In genomic region chr1:160044237-160045021, GRCm38 (mm10) we compare ENCODE assay signal across 8 mouse cellular contexts. TPM values are rescaled to one million over a fixed set of nuclear protein-coding genes. Genes with fewer than 3 reads are reported as not detected.
A peak's percentile ranks its signal among the peaks of the same experiment; 100 is the strongest.
DNase-seq lines count a peak whose midpoint lies in the region; ATAC-seq and TF ChIP-seq lines count a peak whose summit lies in the region.

Gene 4930523C07Rik (plus strand): TSS chr1:160044382.

- peak; percentile 80 for DNase-seq in adrenal gland, postnatal 25 days
- DNase-seq in lung, postnatal 36 days: peak; percentile 93
- DNase-seq in ovary, postnatal 36 days (ENCODE audit: low spot score): peak; percentile 80
- DNase-seq in urinary bladder, postnatal 10 days (ENCODE audit: low spot score): peak; percentile 25

- H3K27ac ChIP-seq in ES-Bruce4 (ENCODE audit: insufficient read depth, low read length): no peak within 1 kb of the TSS
- no peak within 1 kb of the TSS for H3K27ac ChIP-seq in embryonic fibroblast, embryonic 13.5 days (ENCODE audit: insufficient read depth, low read length)
- peak within 1 kb of the TSS; percentile 57 for H3K27ac ChIP-seq in heart, embryonic 13.5 days (replicated peaks)
- peak within 1 kb of the TSS; percentile 71 for H3K27ac ChIP-seq in kidney, embryonic 16.5 days (ENCODE audit: low read length)

- H3K27me3 ChIP-seq in ES-Bruce4 (ENCODE audit: control insufficient read depth, insufficient read depth, low read length, poor library complexity, severe bottlenecking): no peaks in the 10 kb centered on the region
- no peaks in the 10 kb centered on the region for H3K27me3 ChIP-seq in heart, embryonic 13.5 days (replicated peaks)
- no peaks in the 10 kb centered on the region for H3K27me3 ChIP-seq in kidney, embryonic 16.5 days (ENCODE audit: insufficient read depth, low read length)

- no peak for TF ChIP-seq POLR2A in ES-Bruce4 (IDR thresholded peaks at IDR 0.05; ENCODE audit: insufficient read depth, low read length)
- TF ChIP-seq POLR2A in embryonic fibroblast, embryonic 13.5 days (IDR thresholded peaks at IDR 0.05; ENCODE audit: low read depth, low read length): peak; percentile 76

- peak; percentile 70 for ATAC-seq in heart, embryonic 13.5 days (ENCODE audit: extremely low read depth, insufficient number of reproducible peaks, low FRiP score, low TSS enrichment)
- peak; percentile 88 for ATAC-seq in kidney, embryonic 16.5 days (ENCODE audit: low FRiP score, low TSS enrichment)

- no peaks in the 10 kb centered on the region for H3K36me3 ChIP-seq in ES-Bruce4 (ENCODE audit: control insufficient read depth, insufficient read depth, low read length, poor library complexity, severe bottlenecking)
- no peaks in the 10 kb centered on the region for H3K36me3 ChIP-seq in heart, embryonic 13.5 days
- H3K36me3 ChIP-seq in kidney, embryonic 16.5 days (ENCODE audit: insufficient read depth, low read length): no peaks in the 10 kb centered on the region

- no peaks in the 10 kb centered on the region for H3K4me1 ChIP-seq in ES-Bruce4 (ENCODE audit: control insufficient read depth, insufficient read depth, low read length)
- no peaks in the 10 kb centered on the region for H3K4me1 ChIP-seq in embryonic fibroblast, embryonic 13.5 days (ENCODE audit: control insufficient read depth, insufficient read depth, low read length)
- peaks cover 51% of the 10 kb centered on the region for H3K4me1 ChIP-seq in heart, embryonic 13.5 days
- peaks cover 7% of the 10 kb centered on the region; the same call in 1 of the 2 replicates for H3K4me1 ChIP-seq in kidney, embryonic 16.5 days (ENCODE audit: insufficient read depth, low read length)

- peak; percentile 46 for TF ChIP-seq CTCF in ES-Bruce4 (IDR thresholded peaks at IDR 0.05; ENCODE audit: low read depth, low read length)
- peak; percentile 62; the same call in 1 of the 2 replicates for TF ChIP-seq CTCF in embryonic fibroblast, embryonic 13.5 days (IDR thresholded peaks at IDR 0.05; ENCODE audit: borderline replicate concordance, insufficient read depth, low read length)

- H3K4me2 ChIP-seq in heart, embryonic 13.5 days: peak within 1 kb of the TSS; percentile 83
- peak within 1 kb of the TSS; percentile 78 for H3K4me2 ChIP-seq in kidney, embryonic 16.5 days (replicated peaks; ENCODE audit: low read depth, low read length)

- H3K4me3 ChIP-seq in ES-Bruce4 (ENCODE audit: low read depth, low read length): peak within 1 kb of the TSS; percentile 49
- H3K4me3 ChIP-seq in embryonic fibroblast, embryonic 13.5 days (ENCODE audit: insufficient read depth, low read length): peak within 1 kb of the TSS; percentile 47
- peak within 1 kb of the TSS; percentile 68 for H3K4me3 ChIP-seq in heart, embryonic 13.5 days
- peak within 1 kb of the TSS; percentile 61 for H3K4me3 ChIP-seq in kidney, embryonic 16.5 days (ENCODE audit: low read length)

- WGBS in heart, embryonic 13.5 days: under 1% methylated on average over 33 of the region's 33 CpGs
- 2% methylated on average over 32 of the region's 33 CpGs for WGBS in kidney, embryonic 16.5 days

- H3K9ac ChIP-seq in ES-Bruce4 (ENCODE audit: low read depth, poor library complexity, severe bottlenecking): no peak within 1 kb of the TSS
- peak within 1 kb of the TSS; percentile 83 for H3K9ac ChIP-seq in heart, embryonic 13.5 days
- H3K9ac ChIP-seq in kidney, embryonic 16.5 days (replicated peaks; ENCODE audit: low read length): peak within 1 kb of the TSS; percentile 76

- no peak for TF ChIP-seq EP300 in ES-Bruce4 (IDR thresholded peaks at IDR 0.05; ENCODE audit: insufficient read depth, low read depth, low read length)

- no peaks in the 10 kb centered on the region for H3K9me3 ChIP-seq in ES-Bruce4 (replicated peaks; ENCODE audit: control insufficient read depth, insufficient read depth, low read length, poor library complexity, severe bottlenecking)
- H3K9me3 ChIP-seq in heart, embryonic 13.5 days: no peaks in the 10 kb centered on the region
- H3K9me3 ChIP-seq in kidney, embryonic 16.5 days (ENCODE audit: low read length): no peaks in the 10 kb centered on the region

RNA-seq across cellular contexts. Expression of gene 4930523C07Rik, which starts in this region (rescaled TPM):
- 0.49 and 0.72 TPM in 2 replicates for polyA plus RNA-seq in ES-Bruce4 (2011; ENCODE audit: insufficient read depth, insufficient read length, low read depth, missing spikeins)
- total RNA-seq in adrenal gland, postnatal 25 days (2021): 6.7 and 8.7 TPM in 2 replicates
- 7.8 and 10.4 TPM in 2 replicates for polyA plus RNA-seq in embryonic fibroblast, embryonic 13.5 days (2011; ENCODE audit: insufficient read length, low read depth, missing spikeins)
- 10.9 and 13.4 TPM in 2 replicates for polyA plus RNA-seq in heart, embryonic 13.5 days (2015; fragmentation: Nextera tagmentation; extraction: Ambion mirVana)
- 22.5 and 23.2 TPM in 2 replicates for polyA plus RNA-seq in kidney, embryonic 16.5 days (2015; fragmentation: Nextera tagmentation; extraction: Ambion mirVana)

Comparison
In these comparisons a context has a peak if more than half of its experiments do, and no peak if none do; other contexts are left out.
1. H3K27ac ChIP-seq: peak in heart, embryonic 13.5 days (single experiment) and kidney, embryonic 16.5 days (single experiment); none in ES-Bruce4 (single experiment) and embryonic fibroblast, embryonic 13.5 days (single experiment).
2. DNase-seq: peak in every context shown above with its lines; median percentile 93 in lung, postnatal 36 days; 80 in adrenal gland, postnatal 25 days; 80 in ovary, postnatal 36 days; 25 in urinary bladder, postnatal 10 days.
3. Peak in every context shown above with its lines, with median percentiles within 50 percentile points of each other: H3K4me3 ChIP-seq.